ENCODE assay signal across 8 mouse cellular contexts in genomic region chr6:72677510-72678220, GRCm38 (mm10).
DNase-seq lines count a peak whose midpoint lies in the region; ATAC-seq and TF ChIP-seq lines count a peak whose summit lies in the region.
"Had no signal": no experiment of that assay in that cellular context is flagged by ENCODE, and none has a peak within 500 bp of the region (broad histone marks: within the 10 kb centered on the region; RNA-seq: fewer than 3 reads in every experiment).

No protein-coding gene starts in this region.

- TF ChIP-seq CTCF in Patski (IDR thresholded peaks at IDR 0.05): no peak

- POLR2A ChIA-PET in Patski (lab: Charles Lee): interaction anchor here (1.4 kb wide), 1 partner anchor 125 kb away, joined by 3 read pairs; no protein-coding TSS in a partner anchor

- no peak for DNase-seq in Patski (ENCODE audit: low read depth, low spot score)
- DNase-seq in embryo, embryonic 11 days: peak; percentile 89
- DNase-seq in intestine, embryonic 14.5 days (ENCODE audit: low spot score): peak; percentile 88
- no peak for DNase-seq in B cell, adult 2 months
- no peak for DNase-seq in left cerebral cortex, adult 11 months (ENCODE audit: low spot score)
- DNase-seq in spleen, adult 12 weeks (ENCODE audit: low spot score): no peak

- H3K9ac ChIP-seq in intestine, embryonic 14.5 days (ENCODE audit: low read length): peak overlapping the region; percentile 53
- peak overlapping the region; percentile 58 for H3K9ac ChIP-seq in midbrain, embryonic 12.5 days (replicated peaks)

- H3K4me3 ChIP-seq in intestine, embryonic 14.5 days (ENCODE audit: low read depth, low read length): peak overlapping the region; percentile 31
- H3K4me3 ChIP-seq in midbrain, embryonic 12.5 days: peak overlapping the region; percentile 27
- H3K4me3 ChIP-seq: erythroblast, embryonic 14.5 days had no signal

- WGBS in intestine, embryonic 14.5 days: 14% methylated on average over 11 of the region's 11 CpGs
- 5% methylated on average over 11 of the region's 11 CpGs for WGBS in midbrain, embryonic 12.5 days

- peak; percentile 61 for ATAC-seq in Patski
- peak; percentile 90 for ATAC-seq in intestine, embryonic 14.5 days (replicated peaks; ENCODE audit: low FRiP score, low TSS enrichment, low read depth)
- peak; percentile 86 for ATAC-seq in midbrain, embryonic 12.5 days (ENCODE audit: low FRiP score, low read depth)

- CTCF ChIA-PET in Patski (lab: Charles Lee): interaction anchor here (1.2 to 2.6 kb wide), 4 partner anchors 11 to 112 kb away, joined by 4 to 8 read pairs (median 6); partner anchors contain the start of gene Tcf7l1

- H3K4me2 ChIP-seq in intestine, embryonic 14.5 days (ENCODE audit: low read length): peak overlapping the region; percentile 53
- peak overlapping the region; percentile 52 for H3K4me2 ChIP-seq in midbrain, embryonic 12.5 days (replicated peaks)

- in situ Hi-C loops in Patski (cut with MboI; ENCODE audit: low pct_unique_long_range_greater_than_20kb): no loop called here

- peaks cover 50% of the 10 kb centered on the region for H3K4me1 ChIP-seq in intestine, embryonic 14.5 days (replicated peaks; ENCODE audit: control insufficient read depth, insufficient read depth, low read length)
- peaks cover 49% of the 10 kb centered on the region for H3K4me1 ChIP-seq in midbrain, embryonic 12.5 days

- no peaks in the 10 kb centered on the region for H3K9me3 ChIP-seq in intestine, embryonic 14.5 days (ENCODE audit: control insufficient read depth, low read length)
- no peaks in the 10 kb centered on the region for H3K9me3 ChIP-seq in midbrain, embryonic 12.5 days

- H3K27me3 ChIP-seq in Patski: no peaks in the 10 kb centered on the region
- no peaks in the 10 kb centered on the region for H3K27me3 ChIP-seq in intestine, embryonic 14.5 days (replicated peaks; ENCODE audit: control insufficient read depth, insufficient read depth, low read length)
- H3K27me3 ChIP-seq in midbrain, embryonic 12.5 days: peaks cover 15% of the 10 kb centered on the region

- H3K27ac ChIP-seq in intestine, embryonic 14.5 days (ENCODE audit: low read depth): peak overlapping the region; percentile 95
- peak overlapping the region; percentile 82 for H3K27ac ChIP-seq in midbrain, embryonic 12.5 days (replicated peaks)

- no peaks in the 10 kb centered on the region for H3K36me3 ChIP-seq in intestine, embryonic 14.5 days (ENCODE audit: control insufficient read depth, insufficient read depth, low read length)
- no peaks in the 10 kb centered on the region for H3K36me3 ChIP-seq in midbrain, embryonic 12.5 days

Comparison
In these comparisons a context has a peak if more than half of its experiments do, and no peak if none do; other contexts are left out.
1. DNase-seq: peak in embryo, embryonic 11 days (single experiment) and intestine, embryonic 14.5 days (single experiment); none in Patski (single experiment), B cell, adult 2 months (0 of 2), left cerebral cortex, adult 11 months (single experiment) and spleen, adult 12 weeks (single experiment).
2. Peak in every context shown above with its lines, with median percentiles within 50 percentile points of each other: ATAC-seq.